Mouse (Mus musculus): ENCODE results near the gene Pdlim1.
"Not testable (repeated sequence)": the region's sequence is repeated elsewhere in the genome, so short reads cannot be mapped to it uniquely, and the experiment has no call there.

Gene Pdlim1

DNA sequence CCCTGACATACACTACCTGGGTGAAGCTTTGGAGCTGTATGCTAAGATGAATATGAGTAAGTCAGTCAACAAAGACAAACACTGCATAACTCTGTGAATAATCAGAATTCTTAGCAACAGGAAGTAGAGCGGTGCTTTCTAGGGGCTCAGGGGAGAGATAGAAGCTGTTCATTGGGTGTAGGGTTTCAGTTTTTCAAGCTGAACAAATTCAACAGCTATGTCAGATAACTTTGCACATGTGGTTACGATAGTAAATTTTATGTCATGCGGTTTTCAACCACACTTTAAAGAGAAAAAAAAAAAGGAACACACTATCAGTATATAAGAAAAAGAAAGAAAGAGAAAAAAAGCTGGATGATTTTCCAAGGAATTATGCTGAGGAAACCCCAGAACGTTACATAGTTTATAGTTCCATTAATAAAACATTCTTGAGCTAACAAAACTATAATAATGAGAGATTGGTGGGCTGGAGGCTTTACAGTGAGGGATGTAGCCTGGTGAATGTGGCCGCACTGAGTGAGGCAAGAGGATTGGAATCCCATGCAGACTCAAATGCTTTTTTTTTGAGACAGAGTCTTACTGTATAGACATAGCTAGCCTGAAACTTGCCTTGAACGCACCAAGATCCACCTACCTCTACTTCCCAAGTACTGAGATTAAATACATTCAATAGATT is 33.3 kb downstream of the Pdlim1 start:
- DNase-seq, result no peak

DNA sequence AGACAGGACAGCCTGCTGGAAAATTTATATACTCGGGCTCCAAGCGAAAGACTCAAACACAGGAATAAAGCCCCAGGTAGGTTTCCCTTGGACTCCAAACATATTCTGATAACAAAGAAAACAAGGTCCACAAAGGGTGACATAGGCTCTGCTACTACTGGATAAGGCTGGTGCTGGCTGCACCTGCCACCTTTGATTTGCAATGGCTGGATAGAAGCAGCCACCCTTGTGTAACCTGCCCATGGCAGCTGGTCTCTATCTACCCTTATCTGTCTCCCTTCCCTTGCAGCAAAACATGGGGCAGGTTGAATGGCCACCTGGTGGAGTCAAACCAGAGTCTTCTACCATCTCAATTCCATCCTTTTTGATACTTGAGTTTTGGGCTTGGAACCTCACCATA is 39.1 kb downstream of the Pdlim1 start:
- DNase-seq, result no peak

DNA sequence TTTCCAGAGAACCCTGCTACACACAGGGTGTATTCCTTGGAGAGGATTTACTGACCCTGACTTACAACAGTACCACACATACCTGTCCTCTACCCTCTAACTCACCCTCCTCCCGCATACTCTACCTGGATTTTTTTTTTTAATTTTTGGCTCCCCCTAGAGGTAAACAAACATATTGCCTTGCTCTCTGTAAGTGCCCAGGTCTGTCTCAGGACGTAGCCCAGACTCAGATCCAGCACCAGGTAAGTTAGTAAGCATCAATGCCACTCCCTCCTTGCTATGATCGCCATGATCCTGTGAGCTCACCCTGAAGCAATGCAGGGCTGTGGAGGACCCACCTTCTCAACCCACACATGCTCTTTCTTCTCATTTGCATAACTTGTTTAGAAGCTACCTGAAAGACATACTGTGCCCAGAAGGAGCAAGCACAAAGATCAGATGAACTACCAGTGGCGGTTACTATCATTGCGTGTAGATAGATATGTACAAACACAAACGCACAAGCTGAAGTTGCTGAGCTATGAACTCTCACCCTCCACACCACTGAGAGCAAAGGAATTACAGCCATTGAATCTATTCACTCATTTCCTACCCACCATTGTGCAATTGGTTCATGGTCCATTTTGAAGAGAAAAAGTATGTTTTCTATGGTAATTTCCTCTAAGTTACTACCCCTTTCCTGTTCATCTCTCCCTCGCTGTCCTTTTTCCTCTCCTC is 39.7 kb downstream of the Pdlim1 start:
- peak in 1 of 2 experiments; percentile 6 for DNase-seq

DNA sequence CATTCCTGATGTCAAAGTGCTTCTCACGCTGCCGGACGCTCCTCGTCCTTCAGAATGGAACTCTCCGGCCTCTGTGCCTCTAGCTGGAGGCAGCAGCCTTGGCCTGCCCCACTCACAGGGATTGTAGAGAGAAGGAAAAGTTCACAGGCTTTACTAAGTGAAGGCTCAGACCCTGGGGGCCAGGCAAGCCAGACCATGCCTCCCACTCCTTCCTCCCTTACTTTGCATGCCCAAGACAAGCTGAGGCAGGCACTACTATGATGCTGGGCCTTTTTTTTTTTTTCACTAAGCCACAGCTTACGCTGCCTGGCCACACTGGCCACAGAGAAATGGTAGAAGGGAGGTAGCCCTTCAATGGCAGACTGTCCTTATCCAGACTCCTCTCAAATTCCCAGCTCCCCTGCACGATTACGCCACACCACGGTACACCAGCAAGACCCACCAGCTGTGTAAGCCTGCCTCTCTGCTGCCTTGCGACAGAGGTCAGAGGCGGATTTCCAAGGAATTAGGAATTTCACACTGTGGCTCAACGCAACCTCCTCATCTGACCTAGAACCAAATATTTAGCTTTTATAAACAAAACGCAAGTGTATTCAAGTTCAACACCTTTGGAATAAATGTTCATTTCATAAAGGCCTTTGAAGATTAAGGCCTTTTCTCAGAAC is 40.4 kb downstream of the Pdlim1 start:
- no peak for DNase-seq

DNA sequence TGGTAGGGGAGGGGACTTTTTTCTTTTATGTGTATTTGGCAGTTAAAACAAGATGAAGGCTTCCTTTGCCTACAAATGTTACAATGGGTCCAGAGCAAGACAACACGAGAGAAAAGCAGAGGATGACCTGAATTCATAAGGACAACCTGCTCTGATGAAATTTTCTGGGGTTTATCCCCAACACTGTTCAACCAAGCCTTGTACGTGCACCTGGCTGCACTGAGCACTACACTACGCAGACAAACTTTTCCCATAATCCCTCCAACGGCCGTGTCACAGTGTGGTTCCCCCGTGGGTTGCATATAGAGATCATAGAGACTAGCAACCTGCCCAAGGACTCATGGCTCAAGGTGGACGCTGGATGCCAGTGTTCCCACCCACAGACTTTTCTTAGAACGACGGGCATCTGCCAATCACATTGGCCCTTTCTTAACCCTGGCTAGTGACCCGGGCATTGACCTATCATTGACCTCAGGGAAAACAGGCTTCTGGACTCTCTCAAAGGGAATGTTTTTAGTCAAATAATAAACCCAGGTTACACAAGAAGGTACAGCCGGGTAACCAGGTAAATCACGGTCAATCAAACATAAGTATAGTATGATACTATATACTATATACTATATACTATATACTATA is 45.0 kb downstream of the Pdlim1 start:
- no peak for DNase-seq

DNA sequence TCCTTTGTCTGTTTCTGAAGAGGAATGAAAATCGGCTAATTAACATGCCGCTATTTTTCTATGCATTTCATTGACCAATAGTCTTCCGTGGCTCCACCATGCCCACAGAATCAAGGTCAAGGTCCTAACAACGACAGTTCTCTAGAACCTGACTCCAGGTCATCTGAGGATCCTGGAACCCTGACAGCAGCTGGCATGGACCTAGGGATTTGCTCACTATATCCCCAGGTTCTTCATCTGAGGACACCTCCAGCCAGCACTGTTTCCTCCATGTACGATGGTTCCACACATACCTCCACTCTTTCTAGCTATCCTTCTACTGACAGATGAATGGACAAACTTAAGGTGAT is 45.9 kb downstream of the Pdlim1 start:
- no peak for DNase-seq

- DNase-seq, result peak; percentile 52 to 54
Observed at GRCm38 (mm10) chr19:40225102-40225760, 46.4 kb downstream of the Pdlim1 start.

DNA sequence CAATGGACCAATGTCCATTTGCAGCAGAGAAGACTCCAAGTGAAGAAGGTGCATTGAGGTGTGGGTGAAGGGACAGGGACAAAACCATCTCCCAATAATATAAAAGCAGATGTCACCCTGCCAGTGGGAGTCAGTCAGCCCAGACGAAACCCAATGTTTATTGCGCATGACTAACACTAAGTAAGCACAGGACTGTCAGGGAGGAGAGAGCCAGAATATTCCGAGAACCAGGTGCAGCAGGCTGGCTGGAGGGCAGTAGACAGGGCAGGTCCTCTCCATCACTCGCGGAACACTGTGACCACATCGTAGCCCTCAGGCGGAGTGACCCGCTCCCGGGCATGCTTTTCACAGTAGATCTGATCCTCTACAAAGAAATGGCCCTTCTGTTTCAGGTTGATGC is 49.3 kb downstream of the Pdlim1 start:
- not testable (repeated sequence) for DNase-seq

GRCm38 (mm10) chr19:40220878-40221277 is 50.8 kb downstream of the Pdlim1 start:
- no peak for DNase-seq

DNA sequence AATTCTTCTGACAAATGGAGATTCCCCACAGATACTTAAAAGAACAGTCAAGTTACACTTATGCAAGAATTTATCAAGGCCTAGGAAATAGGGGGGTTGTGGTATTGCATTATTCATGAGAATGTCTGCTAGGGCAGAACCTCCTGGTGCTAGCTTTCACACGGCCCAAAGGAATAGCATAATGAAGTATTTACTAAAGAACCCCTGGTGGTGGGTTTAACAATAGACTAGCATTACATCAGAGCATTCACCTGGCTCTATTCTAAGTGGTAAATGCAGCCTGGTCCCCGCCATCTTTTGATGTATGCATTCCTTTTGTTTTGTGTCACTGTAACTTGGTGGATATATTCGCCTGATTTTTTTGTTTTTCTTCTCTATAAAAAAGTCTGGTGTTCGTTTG is 68.7 kb downstream of the Pdlim1 start:
- DNase-seq, result not testable (repeated sequence)

DNA sequence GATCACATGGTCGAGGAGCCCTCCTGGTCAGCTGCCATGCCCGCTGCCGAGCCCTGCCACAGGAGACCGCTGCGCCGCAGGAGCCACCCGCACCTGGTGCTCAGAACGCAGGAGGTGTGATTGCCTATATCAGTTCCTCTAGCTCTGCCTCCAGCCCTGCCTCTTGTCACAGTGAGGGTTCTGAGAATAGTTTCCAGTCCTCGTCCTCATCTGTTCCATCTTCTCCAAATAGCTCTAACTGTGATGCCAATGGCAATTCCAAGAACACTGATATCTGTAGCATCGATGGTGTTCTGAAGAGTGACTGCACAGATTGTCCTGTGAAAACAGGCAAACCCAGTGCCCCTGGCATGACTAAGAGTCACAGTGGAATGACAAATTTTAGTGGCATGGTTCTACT is 81.0 kb downstream of the Pdlim1 start:
- no peak for DNase-seq

DNA sequence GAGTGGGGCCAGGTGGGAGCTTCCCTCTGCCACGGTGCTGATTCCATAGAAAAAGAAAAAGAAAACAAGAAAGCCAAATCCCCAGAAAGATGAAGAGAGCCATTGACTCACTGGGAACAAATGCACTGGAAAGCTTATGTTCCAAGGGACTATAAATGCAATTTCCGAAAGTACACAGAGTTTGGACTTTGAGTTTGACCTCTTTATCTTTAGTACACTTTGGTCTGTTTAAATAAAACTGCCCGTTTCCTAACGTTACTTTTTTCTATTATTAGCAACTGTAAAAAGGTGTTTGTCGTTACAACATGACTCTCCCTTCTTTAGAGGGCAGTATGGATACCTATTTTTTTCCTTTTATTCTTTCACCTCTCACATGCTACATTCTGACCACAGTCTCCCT is 84.5 kb downstream of the Pdlim1 start, which contains the start of gene Cyp2c70:
Gene Cyp2c70 (minus strand): TSS at position 174 of the 400 bp plus-strand sequence.
- DNase-seq, result no peak

GRCm38 (mm10) chr19:40183600-40183999 is 88.0 kb downstream of the Pdlim1 start:
- no peak for DNase-seq

DNA sequence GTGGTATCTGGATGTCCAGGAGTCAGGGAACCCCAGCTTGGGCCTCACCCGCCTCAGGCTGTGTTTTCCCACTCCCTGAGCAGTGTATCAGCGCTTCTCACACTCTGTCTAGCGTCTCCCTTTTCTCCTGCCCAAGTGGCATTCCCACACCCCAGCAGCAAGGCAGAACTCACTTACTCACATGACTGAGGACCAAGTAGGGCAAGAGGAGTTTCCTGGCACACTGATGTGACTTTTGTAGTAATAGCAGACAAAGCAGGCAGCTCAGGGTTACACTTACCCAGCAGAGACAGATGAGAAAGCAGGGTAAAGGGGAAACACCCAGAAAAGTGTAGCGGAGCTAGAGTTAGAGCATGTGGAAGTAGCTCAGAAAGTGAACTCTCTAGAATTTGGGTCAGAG is 93.3 kb downstream of the Pdlim1 start:
- no peak for DNase-seq
